In genomic region chr4:108406861-108407401, GRCm38 (mm10) we compare ENCODE assay signal across 8 mouse cellular contexts. TPM values are rescaled to one million over a fixed set of nuclear protein-coding genes. Genes with fewer than 3 reads are reported as not detected.
DNase-seq lines count a peak whose midpoint lies in the region; ATAC-seq and TF ChIP-seq lines count a peak whose summit lies in the region.

Gene Gpx7, minus strand, starts transcription at chr4:108406961.

- no peaks in the 10 kb centered on the region; the same call in 1 of the 2 replicates for H3K36me3 ChIP-seq in ES-E14 (ENCODE audit: control insufficient read depth, insufficient read depth, low read length, poor library complexity, severe bottlenecking)
- no peaks in the 10 kb centered on the region for H3K36me3 ChIP-seq in forebrain, embryonic 13.5 days (ENCODE audit: poor library complexity, severe bottlenecking)
- H3K36me3 ChIP-seq in hindbrain, postnatal 0 days (ENCODE audit: insufficient read depth, low read length): no peaks in the 10 kb centered on the region
- no peaks in the 10 kb centered on the region for H3K36me3 ChIP-seq in midbrain, embryonic 12.5 days

- DNase-seq in cerebellum, adult 9-10 months: peak; percentile 34
- DNase-seq in cerebellum, adult 11 months: no peak
- DNase-seq in ES-E14 (ENCODE audit: low read depth, low spot score): no peak
- DNase-seq in hindbrain, postnatal 0 days (ENCODE audit: low spot score): peak; percentile 20
- no peak for DNase-seq in c-Kit-positive CD71-positive TER-119-positive erythroid progenitor cells, embryonic 14.5 days (ENCODE audit: low spot score)
- no peak for DNase-seq in right cerebral cortex, postnatal 25 days

- in situ Hi-C loops in ES-E14 (cut with MboI; ENCODE audit: low sequenced_read_pairs in 2 of 2, unreplicated experiment in 2 of 2): no loop called here

- no peak within 1 kb of the TSS for H3K27ac ChIP-seq in ES-E14 (ENCODE audit: insufficient read depth, low read depth, low read length, poor library complexity, severe bottlenecking)
- 0 out of 2 replicates have a peak within 1 kb of the TSS, but pooled peaks have one; percentile 6 for H3K27ac ChIP-seq in forebrain, embryonic 13.5 days
- H3K27ac ChIP-seq in hindbrain, postnatal 0 days: peak within 1 kb of the TSS; percentile 66
- H3K27ac ChIP-seq in midbrain, embryonic 12.5 days (replicated peaks): peak within 1 kb of the TSS; percentile 4

- H3K9me3 ChIP-seq in ES-E14 (ENCODE audit: control insufficient read depth, insufficient read depth, low read depth, low read length): no peaks in the 10 kb centered on the region
- no peaks in the 10 kb centered on the region for H3K9me3 ChIP-seq in forebrain, embryonic 13.5 days (replicated peaks)
- H3K9me3 ChIP-seq in hindbrain, postnatal 0 days (ENCODE audit: low read length): no peaks in the 10 kb centered on the region
- no peaks in the 10 kb centered on the region for H3K9me3 ChIP-seq in midbrain, embryonic 12.5 days

- peaks cover 4 to 9% of the 10 kb centered on the region in 2 experiments; a peak in 3 of 4 replicates for H3K4me1 ChIP-seq in ES-E14 (ENCODE audit: control insufficient read depth in 2 of 2, insufficient read depth in 2 of 2, low read length in 2 of 2, poor library complexity in 1 of 2)
- H3K4me1 ChIP-seq in forebrain, embryonic 13.5 days: peaks cover 19% of the 10 kb centered on the region
- H3K4me1 ChIP-seq in hindbrain, postnatal 0 days (ENCODE audit: insufficient read depth, low read length): 0 out of 2 replicates have a peak, but pooled peaks cover 3% of the 10 kb centered on the region
- H3K4me1 ChIP-seq in midbrain, embryonic 12.5 days: peaks cover 24% of the 10 kb centered on the region

- H3K27me3 ChIP-seq in forebrain, embryonic 13.5 days: no peaks in the 10 kb centered on the region
- no peaks in the 10 kb centered on the region for H3K27me3 ChIP-seq in hindbrain, postnatal 0 days (ENCODE audit: insufficient read depth, low read length)
- H3K27me3 ChIP-seq in midbrain, embryonic 12.5 days: 0 out of 2 replicates have a peak, but pooled peaks cover 3% of the 10 kb centered on the region

- no peak for ATAC-seq in forebrain, embryonic 13.5 days
- ATAC-seq in hindbrain, postnatal 0 days: peak; percentile 36; the same call in 1 of the 2 replicates
- peak; percentile 27; the same call in 1 of the 2 replicates for ATAC-seq in midbrain, embryonic 12.5 days (ENCODE audit: low FRiP score, low read depth)

- 8% methylated on average over 15 of the region's 15 CpGs for WGBS in forebrain, embryonic 13.5 days
- WGBS in hindbrain, postnatal 0 days: 9% methylated on average over 15 of the region's 15 CpGs
- 9% methylated on average over 15 of the region's 15 CpGs for WGBS in midbrain, embryonic 12.5 days

- H3K4me2 ChIP-seq in forebrain, embryonic 13.5 days: peak within 1 kb of the TSS; percentile 82
- H3K4me2 ChIP-seq in hindbrain, postnatal 0 days (ENCODE audit: low read depth, low read length): peak within 1 kb of the TSS; percentile 73
- H3K4me2 ChIP-seq in midbrain, embryonic 12.5 days (replicated peaks): peak within 1 kb of the TSS; percentile 71

- TF ChIP-seq CTCF in hindbrain, postnatal 0 days (IDR thresholded peaks at IDR 0.05; ENCODE audit: low read depth): no peak

- peak within 1 kb of the TSS; percentile 66 to 72 for H3K4me3 ChIP-seq in ES-E14 (ENCODE audit: insufficient read depth in 1 of 2, low read depth in 1 of 2, low read length in 2 of 2, poor library complexity in 1 of 2, severe bottlenecking in 1 of 2)
- H3K4me3 ChIP-seq in forebrain, embryonic 13.5 days: peak within 1 kb of the TSS; percentile 49
- peak within 1 kb of the TSS; percentile 40 for H3K4me3 ChIP-seq in hindbrain, postnatal 0 days (ENCODE audit: low read length)
- H3K4me3 ChIP-seq in midbrain, embryonic 12.5 days: peak within 1 kb of the TSS; percentile 46

- H3K9ac ChIP-seq in ES-E14 (ENCODE audit: insufficient read depth, low read depth, low read length, poor library complexity, severe bottlenecking): peak within 1 kb of the TSS; percentile 69
- peak within 1 kb of the TSS; percentile 78 for H3K9ac ChIP-seq in forebrain, embryonic 13.5 days
- H3K9ac ChIP-seq in hindbrain, postnatal 0 days (replicated peaks; ENCODE audit: low read length): peak within 1 kb of the TSS; percentile 66
- H3K9ac ChIP-seq in midbrain, embryonic 12.5 days (replicated peaks): peak within 1 kb of the TSS; percentile 66

TF ChIP-seq in ES-E14, 5 proteins besides CTCF, POLR2A, EP300 and RAD21:
- TF ChIP-seq CHD2 (IDR thresholded peaks at IDR 0.05; ENCODE audit: low read depth, low read length): no peak

RNA-seq across cellular contexts. Expression of gene Gpx7, which starts in this region (rescaled TPM):
- 18.6 and 35.1 TPM in 2 replicates for total RNA-seq in ES-E14 (2012; rRNA removed)
- polyA plus RNA-seq in forebrain, embryonic 13.5 days (2015; fragmentation: Nextera tagmentation; extraction: Ambion mirVana): 26.9 and 28.8 TPM in 2 replicates
- 36.5 and 47.2 TPM in 2 replicates for total RNA-seq in hindbrain, postnatal 0 days (2014; rRNA removed)
- polyA plus RNA-seq in hindbrain, postnatal 0 days (2015; fragmentation: Nextera tagmentation; extraction: Ambion mirVana): 38.6 and 38.9 TPM in 2 replicates
- polyA plus RNA-seq in midbrain, embryonic 12.5 days (2016; fragmentation: Nextera tagmentation; extraction: Ambion mirVana): 39.3 and 54.2 TPM in 2 replicates

Comparison
In these comparisons a context has a peak if more than half of its experiments do, and no peak if none do; other contexts are left out.
1. DNase-seq: peak in cerebellum, adult 9-10 months (single experiment) and hindbrain, postnatal 0 days (single experiment); none in cerebellum, adult 11 months (single experiment), ES-E14 (single experiment), c-Kit-positive CD71-positive TER-119-positive erythroid progenitor cells, embryonic 14.5 days (single experiment) and right cerebral cortex, postnatal 25 days (single experiment).
2. Peak in every context shown above with its lines, with median percentiles within 50 percentile points of each other: H3K4me3 ChIP-seq, H3K9ac ChIP-seq and H3K4me2 ChIP-seq.